18 mouse cellular contexts compared by ENCODE assay signal in genomic region chr4:100707125-100707524, GRCm38 (mm10).
A peak's percentile ranks its signal among the peaks of the same experiment; 100 is the strongest.
DNase-seq lines count a peak whose midpoint lies in the region; ATAC-seq and TF ChIP-seq lines count a peak whose summit lies in the region.
"Had no signal": no experiment of that assay in that cellular context is flagged by ENCODE, and none has a peak within 500 bp of the region (broad histone marks: within the 10 kb centered on the region; RNA-seq: fewer than 3 reads in every experiment).

No protein-coding gene starts in this region.

- no peaks in the 10 kb centered on the region for H3K36me3 ChIP-seq in limb, embryonic 14.5 days (ENCODE audit: control insufficient read depth, insufficient read depth, low read length)
- H3K36me3 ChIP-seq in limb, embryonic 10.5 days = no peaks in the 10 kb centered on the region
- no peaks in the 10 kb centered on the region for H3K36me3 ChIP-seq in midbrain, embryonic 16.5 days (ENCODE audit: control insufficient read depth, insufficient read depth, low read length)
- no peaks in the 10 kb centered on the region for H3K36me3 ChIP-seq in midbrain, embryonic 10.5 days
- no peaks in the 10 kb centered on the region for H3K36me3 ChIP-seq in limb, embryonic 15.5 days
- H3K36me3 ChIP-seq: neural tube, embryonic 12.5 days had no signal

- H3K4me2 ChIP-seq in limb, embryonic 14.5 days (replicated peaks; ENCODE audit: low read depth, low read length, severe bottlenecking) = no peak overlapping the region
- peak overlapping the region; percentile 9; the same call in 1 of the 2 replicates for H3K4me2 ChIP-seq in midbrain, embryonic 16.5 days (ENCODE audit: low read length)
- H3K4me2 ChIP-seq in limb, embryonic 15.5 days = no peak overlapping the region
- H3K4me2 ChIP-seq: neural tube, embryonic 12.5 days had no signal

- H3K27ac ChIP-seq in limb, embryonic 14.5 days (replicated peaks; ENCODE audit: low read depth, low read length) = 0 out of 2 replicates have a peak overlapping the region, but pooled peaks have one; percentile 30
- no peak overlapping the region for H3K27ac ChIP-seq in limb, embryonic 10.5 days
- no peak overlapping the region for H3K27ac ChIP-seq in midbrain, embryonic 16.5 days (ENCODE audit: low read length)
- no peak overlapping the region for H3K27ac ChIP-seq in midbrain, embryonic 10.5 days (replicated peaks)
- H3K27ac ChIP-seq in limb, embryonic 15.5 days = 0 out of 2 replicates have a peak overlapping the region, but pooled peaks have one; percentile 8
- H3K27ac ChIP-seq: neural tube, embryonic 12.5 days had no signal

- TF ChIP-seq POLR2A in limb, embryonic 14.5 days (IDR thresholded peaks at IDR 0.05; ENCODE audit: borderline replicate concordance, extremely low read depth, insufficient read depth, insufficient read length) = no peak

- H3K4me3 ChIP-seq in limb, embryonic 14.5 days (replicated peaks; ENCODE audit: low read length) = no peak overlapping the region
- H3K4me3 ChIP-seq in limb, embryonic 10.5 days = no peak overlapping the region
- no peak overlapping the region for H3K4me3 ChIP-seq in midbrain, embryonic 16.5 days (ENCODE audit: low read depth, low read length)
- H3K4me3 ChIP-seq in midbrain, embryonic 10.5 days = no peak overlapping the region
- no peak overlapping the region for H3K4me3 ChIP-seq in limb, embryonic 15.5 days
- H3K4me3 ChIP-seq: neural tube, embryonic 12.5 days had no signal

- H3K9me3 ChIP-seq in limb, embryonic 14.5 days (ENCODE audit: control insufficient read depth, low read length) = no peaks in the 10 kb centered on the region
- H3K9me3 ChIP-seq in limb, embryonic 10.5 days (replicated peaks) = no peaks in the 10 kb centered on the region
- no peaks in the 10 kb centered on the region for H3K9me3 ChIP-seq in midbrain, embryonic 16.5 days (replicated peaks; ENCODE audit: control insufficient read depth, low read length, poor library complexity, severe bottlenecking)
- H3K9me3 ChIP-seq in midbrain, embryonic 10.5 days (replicated peaks) = no peaks in the 10 kb centered on the region
- H3K9me3 ChIP-seq in limb, embryonic 15.5 days = no peaks in the 10 kb centered on the region
- H3K9me3 ChIP-seq: neural tube, embryonic 12.5 days had no signal

- 53% methylated on average over 6 of the region's 6 CpGs for WGBS in limb, embryonic 14.5 days
- 88% methylated on average over 6 of the region's 6 CpGs for WGBS in limb, embryonic 10.5 days
- 30% methylated on average over 6 of the region's 6 CpGs for WGBS in midbrain, embryonic 16.5 days
- 82% methylated on average over 6 of the region's 6 CpGs for WGBS in midbrain, embryonic 10.5 days
- whole genome bisulfite sequencing in limb, embryonic 15.5 days = 45% methylated on average over 6 of the region's 6 CpGs

- peak; percentile 47 for ATAC-seq in frontal cortex, adult (ENCODE audit: low TSS enrichment)
- no peak for ATAC-seq in limb, embryonic 14.5 days (ENCODE audit: low FRiP score, low read depth)
- no peak for ATAC-seq in midbrain, embryonic 16.5 days
- ATAC-seq in limb, embryonic 15.5 days (ENCODE audit: insufficient number of reproducible peaks, low FRiP score, low TSS enrichment, low read depth) = no peak
- ATAC-seq: liver, postnatal 0 days had no signal

- DNase-seq in frontal cortex, postnatal 14 days (ENCODE audit: low spot score in 2 of 2) = no peak
- DNase-seq in limb, embryonic 14.5 days (ENCODE audit: low spot score) = no peak
- DNase-seq in limb, embryonic 10.5 days (ENCODE audit: low spot score) = no peak
- no peak for DNase-seq in midbrain, embryonic 10.5 days (ENCODE audit: low spot score)
- DNase-seq in embryo, embryonic 10 days (ENCODE audit: low spot score) = no peak
- DNase-seq: adrenal gland, postnatal 36 days; B cell, adult 2 months; cerebellum, adult 11-12 months; cerebellum, postnatal 14 days; kidney, adult 11 months; liver, postnatal 0 days; right cerebral cortex, postnatal 14 days; spleen, adult 18-20 months; thymus, postnatal 25 days had no signal

- no peak overlapping the region for H3K9ac ChIP-seq in limb, embryonic 14.5 days (ENCODE audit: low read depth, low read length, severe bottlenecking)
- H3K9ac ChIP-seq in midbrain, embryonic 16.5 days (ENCODE audit: low read depth, low read length) = no peak overlapping the region
- no peak overlapping the region for H3K9ac ChIP-seq in limb, embryonic 15.5 days
- H3K9ac ChIP-seq: liver, postnatal 0 days; neural tube, embryonic 12.5 days had no signal

- H3K27me3 ChIP-seq in limb, embryonic 14.5 days (ENCODE audit: control insufficient read depth, insufficient read depth, low read length) = no peaks in the 10 kb centered on the region
- no peaks in the 10 kb centered on the region for H3K27me3 ChIP-seq in limb, embryonic 10.5 days (ENCODE audit: low read depth, poor library complexity, severe bottlenecking)
- H3K27me3 ChIP-seq in midbrain, embryonic 16.5 days (ENCODE audit: control insufficient read depth, insufficient read depth, low read depth, low read length) = no peaks in the 10 kb centered on the region
- no peaks in the 10 kb centered on the region; the same call in 1 of the 2 replicates for H3K27me3 ChIP-seq in midbrain, embryonic 10.5 days (ENCODE audit: low read depth, poor library complexity, severe bottlenecking)
- no peaks in the 10 kb centered on the region for H3K27me3 ChIP-seq in limb, embryonic 15.5 days
- H3K27me3 ChIP-seq: neural tube, embryonic 12.5 days had no signal

- peaks cover 5% of the 10 kb centered on the region; the same call in 1 of the 2 replicates for H3K4me1 ChIP-seq in limb, embryonic 14.5 days (ENCODE audit: control insufficient read depth, insufficient read depth, low read length)
- no peaks in the 10 kb centered on the region for H3K4me1 ChIP-seq in limb, embryonic 10.5 days
- peaks cover 8% of the 10 kb centered on the region for H3K4me1 ChIP-seq in midbrain, embryonic 16.5 days (ENCODE audit: control insufficient read depth, insufficient read depth, low read length)
- H3K4me1 ChIP-seq in midbrain, embryonic 10.5 days = peaks cover 20% of the 10 kb centered on the region
- peaks cover 3% of the 10 kb centered on the region; the same call in 1 of the 2 replicates for H3K4me1 ChIP-seq in limb, embryonic 15.5 days
- H3K4me1 ChIP-seq: neural tube, embryonic 12.5 days had no signal

Comparison
In these comparisons a context has a peak if more than half of its experiments do, and no peak if none do; other contexts are left out.
1. H3K27ac ChIP-seq: peak in limb, embryonic 14.5 days (single experiment) and limb, embryonic 15.5 days (single experiment); none in limb, embryonic 10.5 days (single experiment), midbrain, embryonic 16.5 days (single experiment) and midbrain, embryonic 10.5 days (single experiment).